Mouse (Mus musculus) hematopoietic stem cell, adult 5-6 weeks (primary cell): Measurements from ENCODE around the gene Hist2h2ab. TPM values are rescaled to one million over a fixed set of nuclear protein-coding genes. Genes with fewer than 3 reads are reported as not detected.
"Not testable (repeated sequence)": the region's sequence is repeated elsewhere in the genome, so short reads cannot be mapped to it uniquely, and the experiment has no call there.

ENCODE experiments used
- ATAC-seq, 2 experiments: fragments of 125-278 bp in 1 of 2; replicated peaks in 1 of 2; 2 replicates each; pipeline ENCODE4 v1.8.0; 2016 to 2017; ENCODE audit warnings: inconsistent platforms in 2 of 2, mild to moderate bottlenecking in 2 of 2, moderate number of reproducible peaks in 2 of 2, low read depth in 1 of 2, moderate TSS enrichment in 1 of 2; ENCODE audit not compliant: low FRiP score in 2 of 2, poor library complexity in 2 of 2, severe bottlenecking in 2 of 2, insufficient read depth in 1 of 2, low TSS enrichment in 1 of 2
- total RNA-seq: library from RNA; stranded (forward); fragments of 172-1452, 232-1000 nt; gene quantifications from 2 replicates; pipeline ENCODE4 v1.2.3, GENCODE M21; 2017

The Hist2h2ab gene
- total RNA-seq, 1 experiment from 2014 or later = 199 TPM

DNA sequence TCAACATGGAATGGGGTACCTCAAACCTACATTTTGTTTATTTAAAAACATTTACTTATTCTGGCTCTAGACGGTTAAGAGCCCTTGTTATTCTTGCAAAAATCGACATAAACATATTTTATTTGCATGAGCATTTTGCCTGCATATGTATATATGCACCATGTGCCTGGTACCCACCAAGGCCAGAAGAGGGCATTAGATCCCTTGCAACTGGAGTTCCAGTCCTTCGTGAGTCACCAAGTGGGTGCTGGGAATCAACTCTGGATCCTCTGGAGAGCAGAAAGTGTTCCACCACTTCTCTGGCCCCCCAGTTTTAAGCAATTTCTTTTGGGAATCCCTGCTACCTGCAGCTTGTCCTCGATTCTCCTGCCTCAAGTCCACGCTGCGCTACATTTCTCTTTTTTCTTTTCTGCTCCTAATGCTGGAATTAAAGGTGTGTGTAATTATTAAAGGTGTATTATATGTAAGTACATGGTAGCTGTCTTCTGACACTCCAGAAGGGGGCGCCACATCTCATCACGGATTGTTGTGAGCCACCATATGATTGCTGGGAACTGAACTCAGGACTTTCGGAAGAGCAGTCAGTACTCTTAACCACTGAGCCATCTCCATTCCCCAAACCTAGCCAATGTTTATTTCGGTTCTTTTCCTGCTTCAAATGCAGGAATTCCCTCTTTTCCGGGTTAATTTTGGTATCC, 23.9 kb upstream of the Hist2h2ab start:
- no peak for ATAC-seq

DNA sequence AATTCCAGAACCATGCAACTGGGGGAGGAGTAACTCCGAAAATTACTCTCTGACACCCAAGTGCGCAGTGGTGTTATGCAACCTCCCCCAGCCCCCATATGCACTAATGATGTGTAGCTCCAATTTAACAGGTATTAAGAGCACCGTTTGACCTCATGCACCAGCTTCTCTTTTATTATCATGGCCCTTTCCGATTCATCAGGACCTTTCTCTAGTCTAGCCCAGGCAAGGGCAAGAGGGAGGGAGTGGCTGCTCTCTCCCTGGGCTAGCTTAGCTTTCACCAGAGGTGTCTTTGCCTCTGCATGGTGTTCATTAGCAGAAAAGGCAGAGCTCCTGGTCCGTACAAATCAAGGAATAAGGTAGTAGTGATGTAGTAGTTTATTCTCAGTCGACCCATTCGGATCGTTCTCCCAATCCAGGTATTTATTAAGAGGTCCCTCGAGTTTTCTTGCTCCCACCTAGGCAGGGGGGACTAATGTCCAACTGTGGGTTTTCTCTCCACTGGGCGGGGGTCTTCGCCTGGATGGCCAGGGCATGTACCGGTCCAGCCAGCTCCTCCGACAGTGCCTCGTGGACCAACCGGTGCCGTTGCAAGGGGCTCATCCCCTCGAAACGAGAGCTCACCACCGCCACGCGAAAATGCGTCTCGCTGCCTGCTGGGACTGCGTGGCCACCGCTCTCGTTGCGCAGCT, 23.1 kb upstream of the Hist2h2ab start:
- ATAC-seq = no peak

DNA sequence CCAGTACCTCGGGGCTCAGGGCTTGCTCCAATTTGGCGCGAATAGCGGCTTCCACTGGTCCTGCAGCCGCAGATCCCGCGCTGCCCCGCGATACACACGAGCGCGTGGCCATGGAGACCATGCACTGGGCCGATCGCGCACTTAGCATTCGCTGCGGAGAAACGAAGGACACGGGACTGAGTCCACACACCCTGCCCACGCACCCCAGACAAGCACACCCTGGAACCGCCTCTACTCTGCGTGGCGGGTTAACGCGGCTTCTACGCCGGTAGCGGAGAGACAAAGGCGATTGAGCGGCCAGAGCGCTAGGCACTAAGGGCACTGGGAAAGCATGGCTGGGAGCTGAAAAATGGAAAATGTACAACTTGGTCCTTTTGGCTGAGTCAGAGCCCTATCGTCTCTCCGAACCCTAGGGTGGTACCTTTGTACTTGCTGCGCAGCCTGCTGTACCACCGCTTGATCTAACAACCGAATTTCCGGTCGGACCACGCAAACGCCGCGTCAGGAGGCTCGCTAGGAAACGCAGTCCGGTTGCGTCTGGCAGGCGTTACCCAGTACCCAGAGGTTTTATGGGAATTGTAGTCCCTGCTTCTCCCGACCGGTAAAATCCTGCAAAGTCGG, 22.4 kb upstream of the Hist2h2ab start:
- ATAC-seq = peak; percentile 80 to 86

DNA sequence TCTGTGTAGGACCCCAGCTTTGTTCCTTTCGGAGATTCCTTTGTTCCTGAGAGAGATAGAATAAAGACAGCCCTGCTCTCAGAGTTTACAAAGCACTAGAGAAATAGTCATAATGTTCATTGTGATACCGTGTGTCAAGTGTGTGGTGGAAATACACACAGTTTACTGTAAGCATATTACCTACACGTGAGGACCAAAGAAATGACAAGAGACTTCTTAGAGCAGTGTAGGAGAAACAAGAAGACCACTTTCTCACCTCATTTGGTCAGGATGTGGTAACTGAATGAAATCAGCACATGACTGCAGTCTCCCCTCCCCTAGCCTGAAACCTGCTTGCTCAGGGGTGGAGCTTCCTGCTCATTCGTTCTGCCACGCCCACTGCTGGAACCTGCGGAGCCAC, 21.5 kb upstream of the Hist2h2ab start:
- peak; percentile 50 to 66 for ATAC-seq

DNA sequence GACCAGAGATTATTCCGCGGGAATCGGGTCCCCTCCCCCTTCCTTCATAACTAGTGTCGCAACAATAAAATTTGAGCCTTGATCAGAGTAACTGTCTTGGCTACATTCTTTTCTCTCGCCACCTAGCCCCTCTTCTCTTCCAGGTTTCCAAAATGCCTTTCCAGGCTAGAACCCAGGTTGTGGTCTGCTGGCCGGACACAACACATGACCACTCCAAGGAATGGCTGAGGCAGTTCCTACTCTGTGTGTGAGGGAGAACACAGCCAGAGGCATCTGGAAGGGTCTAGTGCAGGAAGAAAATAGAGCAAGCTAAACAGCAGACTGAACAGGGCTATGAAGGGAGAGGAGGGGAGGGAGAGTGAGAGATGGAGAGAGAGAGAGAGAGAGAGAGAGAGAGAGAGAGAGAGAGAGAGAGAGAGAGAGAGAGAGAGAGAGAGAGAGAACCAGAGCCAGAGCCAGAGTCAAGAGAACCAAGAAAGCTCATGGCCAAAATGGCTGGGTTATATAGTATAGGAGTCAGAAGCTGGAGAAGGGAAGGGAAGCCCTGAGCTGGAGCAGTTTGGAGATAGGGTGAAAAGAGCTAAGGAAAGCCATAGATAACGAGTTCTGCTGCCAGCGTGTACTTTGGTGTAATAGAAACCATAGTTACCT, 20.9 kb upstream of the Hist2h2ab start:
- ATAC-seq = not testable (repeated sequence)

DNA sequence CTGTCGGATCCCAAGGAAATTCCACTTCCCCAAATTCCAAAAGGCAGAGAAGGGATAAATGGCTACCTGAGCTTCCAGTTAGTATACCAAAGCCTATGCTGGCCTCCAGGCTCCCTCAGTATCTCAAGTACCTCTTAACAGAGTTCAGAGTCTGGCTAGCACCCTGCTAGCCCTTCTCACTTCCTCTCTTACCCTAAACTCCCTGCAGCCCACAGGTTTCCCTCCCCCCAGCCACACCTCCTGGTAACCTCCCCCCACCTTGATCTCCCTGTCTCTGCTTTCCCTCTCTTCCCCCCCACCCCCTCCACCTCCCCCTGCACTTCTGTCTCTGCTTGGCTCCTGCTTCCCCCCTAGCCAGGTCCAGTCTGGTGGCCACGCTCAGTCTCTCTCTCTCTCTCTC, 19.9 kb upstream of the Hist2h2ab start:
- no peak for ATAC-seq

DNA sequence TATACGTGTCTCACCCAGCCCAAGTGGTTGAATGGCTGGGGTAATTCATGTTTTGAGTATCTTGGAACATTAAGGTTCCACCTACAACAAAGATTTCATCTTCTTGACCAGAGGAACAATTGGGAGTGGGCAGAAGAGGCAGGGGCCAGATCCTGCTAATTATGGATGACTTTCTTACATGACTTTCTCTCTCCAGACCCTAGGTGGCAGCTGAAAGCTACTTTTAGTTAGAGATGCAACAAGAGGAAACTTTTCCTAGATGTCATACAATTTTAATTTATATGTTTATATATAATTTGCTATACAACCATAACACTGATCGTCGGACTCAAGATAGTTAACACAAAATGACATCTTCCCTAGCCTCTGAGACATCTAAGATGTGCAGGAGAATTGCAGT, 11.8 kb upstream of the Hist2h2ab start:
- ATAC-seq = no peak

DNA sequence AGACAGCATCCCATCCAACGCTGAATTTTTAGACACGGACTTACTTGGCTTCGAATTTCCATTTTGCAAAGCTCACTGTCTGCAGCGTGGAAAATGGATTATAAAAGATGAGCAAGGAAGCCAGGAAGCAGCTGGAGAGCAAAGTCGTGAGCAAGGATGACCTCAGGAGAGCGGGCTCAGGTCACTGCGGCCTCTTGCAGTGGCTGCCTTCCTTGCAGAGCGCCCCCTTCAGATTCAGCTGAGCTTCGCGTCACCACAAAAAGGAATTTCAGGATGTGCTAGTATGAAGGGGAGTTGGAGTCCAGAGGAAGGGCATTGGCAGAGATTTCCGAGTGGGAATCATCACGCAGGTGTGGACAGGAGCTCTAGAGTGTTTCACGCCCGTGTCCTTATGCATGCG, 10.4 kb upstream of the Hist2h2ab start:
- ATAC-seq = no peak

DNA sequence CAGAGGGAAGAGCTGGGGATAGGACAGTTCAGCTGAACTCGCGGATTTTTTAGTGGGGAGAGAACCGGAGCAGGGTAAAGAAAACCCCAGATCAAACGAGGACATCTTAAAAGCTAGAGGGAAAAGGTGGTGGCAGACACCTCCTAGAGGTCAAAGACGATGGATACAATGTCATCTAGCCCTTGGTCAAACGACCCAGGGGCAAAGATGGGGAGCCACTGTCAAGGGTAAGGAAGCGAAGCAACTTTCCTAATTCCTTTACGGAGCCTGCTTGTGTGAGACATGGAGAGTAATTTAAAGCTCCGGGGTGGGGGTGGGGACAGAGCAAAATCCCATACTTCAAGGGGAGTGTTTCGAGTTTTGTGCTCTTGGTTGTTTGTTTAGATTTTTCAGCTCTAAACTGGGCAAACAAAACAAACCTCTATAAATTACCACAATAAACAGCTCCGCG, 449 bp upstream of the Hist2h2ab start:
- peak; percentile 2 to 19; a peak in 1 of 4 replicates for ATAC-seq

DNA sequence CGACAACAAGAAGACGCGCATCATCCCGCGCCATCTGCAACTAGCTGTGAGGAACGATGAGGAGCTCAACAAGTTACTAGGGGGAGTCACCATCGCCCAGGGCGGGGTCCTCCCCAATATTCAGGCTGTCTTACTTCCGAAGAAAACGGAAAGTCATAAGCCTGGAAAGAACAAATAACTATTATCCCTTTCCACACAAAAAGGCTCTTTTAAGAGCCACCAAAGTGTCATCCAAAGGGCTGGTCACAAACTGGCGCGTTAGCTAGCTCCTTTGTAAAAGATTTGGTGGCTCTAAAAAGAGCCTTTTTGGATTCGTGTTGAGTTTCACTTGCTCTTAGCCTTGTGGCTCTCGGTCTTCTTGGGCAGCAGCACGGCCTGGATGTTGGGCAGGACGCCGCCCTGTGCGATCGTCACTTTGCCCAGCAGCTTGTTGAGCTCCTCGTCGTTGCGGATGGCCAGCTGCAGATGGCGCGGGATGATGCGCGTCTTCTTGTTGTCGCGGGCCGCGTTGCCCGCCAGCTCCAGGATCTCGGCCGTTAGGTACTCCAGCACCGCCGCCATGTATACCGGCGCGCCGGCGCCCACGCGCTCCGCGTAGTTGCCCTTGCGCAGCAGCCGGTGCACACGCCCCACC, 583 bp downstream of the Hist2h2ab start:
- not testable (repeated sequence) for ATAC-seq

DNA sequence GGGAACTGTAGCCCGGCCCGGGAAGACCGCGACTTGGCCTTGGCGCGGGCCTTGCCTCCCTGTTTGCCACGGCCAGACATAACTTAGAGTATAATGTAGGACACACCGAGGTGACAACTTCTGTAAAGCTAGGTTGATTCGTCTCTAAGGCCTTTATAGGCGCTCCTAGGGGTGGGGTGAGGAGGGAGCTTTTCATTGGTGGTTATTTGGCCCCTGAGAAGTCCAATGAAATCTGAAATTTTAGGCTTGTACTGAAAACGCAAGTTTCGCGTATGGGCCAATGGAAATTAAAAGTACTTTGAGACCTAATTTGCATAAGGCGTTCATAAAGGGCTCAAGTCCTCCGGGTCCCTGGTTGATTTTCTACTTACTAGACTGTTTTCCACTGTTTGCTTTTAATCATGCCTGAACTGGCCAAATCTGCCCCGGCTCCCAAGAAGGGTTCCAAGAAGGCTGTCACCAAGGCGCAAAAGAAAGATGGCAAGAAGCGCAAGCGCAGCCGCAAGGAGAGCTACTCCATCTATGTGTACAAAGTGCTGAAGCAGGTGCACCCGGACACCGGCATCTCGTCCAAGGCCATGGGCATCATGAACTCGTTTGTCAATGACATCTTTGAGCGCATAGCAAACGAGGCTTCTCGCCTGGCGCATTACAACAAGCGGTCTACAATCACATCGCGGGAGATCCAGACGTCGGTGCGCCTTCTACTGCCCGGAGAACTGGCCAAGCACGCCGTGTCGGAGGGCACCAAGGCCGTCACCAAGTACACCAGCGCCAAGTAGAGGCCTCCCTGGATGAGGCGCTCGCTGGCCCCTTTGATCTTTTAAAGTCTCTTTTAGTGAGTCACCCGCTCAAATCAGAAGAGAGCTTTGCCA, 1.3 kb downstream of the Hist2h2ab start, which contains the start of the genes Hist2h2ac and Hist2h2be:
Gene Hist2h2ac, minus strand, starts transcription at position 116 of the 875 bp plus-strand sequence.
Gene Hist2h2be, plus strand, starts transcription at position 355 of the 875 bp plus-strand sequence.
- ATAC-seq = peak; percentile 78 to 88

DNA sequence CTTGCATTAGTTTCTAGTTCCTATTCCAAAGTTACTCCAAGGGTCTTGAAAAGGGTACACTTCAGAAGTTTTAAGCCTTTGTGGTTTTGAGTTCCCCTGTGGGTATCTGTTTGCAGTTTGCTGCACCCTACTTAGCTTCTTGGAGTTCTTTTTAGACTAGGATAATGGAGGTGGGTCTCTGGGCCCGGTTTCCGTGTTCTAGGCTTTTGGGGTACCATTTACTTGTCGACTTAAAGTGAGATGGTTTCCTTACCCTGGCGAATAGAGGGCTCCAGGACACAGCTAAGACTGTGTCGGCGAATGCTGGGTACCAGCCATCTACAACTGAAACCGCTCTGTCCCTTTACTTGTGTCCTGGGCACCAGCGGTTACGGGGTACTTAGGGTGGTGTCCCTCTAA, 2.0 kb downstream of the Hist2h2ab start:
- ATAC-seq = no peak

DNA sequence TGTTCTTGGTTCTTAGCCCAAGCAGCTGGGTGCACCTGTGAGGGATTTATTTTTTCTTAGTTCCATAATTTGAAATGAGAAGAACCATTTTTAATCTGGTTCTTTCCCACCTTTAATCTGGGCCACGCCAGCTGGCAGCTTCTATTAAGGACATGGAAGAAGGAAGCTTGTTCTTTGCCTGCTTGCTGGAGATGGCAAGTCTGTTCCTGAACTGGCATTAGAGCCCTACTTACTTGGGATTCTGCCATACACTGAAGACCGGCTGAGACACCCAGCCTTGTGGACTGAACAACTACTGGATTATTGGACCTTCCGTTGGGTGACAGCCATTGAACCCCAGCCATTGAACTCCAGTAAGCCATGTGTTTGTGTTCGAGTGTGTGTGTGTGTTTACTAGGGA, 3.1 kb downstream of the Hist2h2ab start:
- no peak for ATAC-seq

DNA sequence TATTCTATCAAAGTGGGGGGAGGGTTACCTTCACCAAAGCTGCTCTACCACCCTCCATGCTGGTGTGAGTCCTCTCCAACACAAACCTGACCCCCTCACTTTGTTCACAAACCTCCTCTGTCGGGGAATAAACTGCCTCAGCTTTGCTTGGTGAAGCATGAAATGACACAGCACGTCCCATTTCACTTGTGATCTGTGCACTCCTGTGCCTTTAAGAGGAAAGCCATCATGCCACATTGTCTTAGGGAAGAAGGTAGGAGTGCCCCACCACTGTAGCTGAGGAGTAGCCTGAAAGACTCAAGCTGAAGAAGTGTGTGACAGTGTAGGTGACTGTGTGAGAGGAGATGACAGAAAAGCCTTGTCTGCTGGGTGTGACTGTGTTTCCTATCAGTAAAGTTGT, 5.8 kb downstream of the Hist2h2ab start:
- no peak for ATAC-seq

DNA sequence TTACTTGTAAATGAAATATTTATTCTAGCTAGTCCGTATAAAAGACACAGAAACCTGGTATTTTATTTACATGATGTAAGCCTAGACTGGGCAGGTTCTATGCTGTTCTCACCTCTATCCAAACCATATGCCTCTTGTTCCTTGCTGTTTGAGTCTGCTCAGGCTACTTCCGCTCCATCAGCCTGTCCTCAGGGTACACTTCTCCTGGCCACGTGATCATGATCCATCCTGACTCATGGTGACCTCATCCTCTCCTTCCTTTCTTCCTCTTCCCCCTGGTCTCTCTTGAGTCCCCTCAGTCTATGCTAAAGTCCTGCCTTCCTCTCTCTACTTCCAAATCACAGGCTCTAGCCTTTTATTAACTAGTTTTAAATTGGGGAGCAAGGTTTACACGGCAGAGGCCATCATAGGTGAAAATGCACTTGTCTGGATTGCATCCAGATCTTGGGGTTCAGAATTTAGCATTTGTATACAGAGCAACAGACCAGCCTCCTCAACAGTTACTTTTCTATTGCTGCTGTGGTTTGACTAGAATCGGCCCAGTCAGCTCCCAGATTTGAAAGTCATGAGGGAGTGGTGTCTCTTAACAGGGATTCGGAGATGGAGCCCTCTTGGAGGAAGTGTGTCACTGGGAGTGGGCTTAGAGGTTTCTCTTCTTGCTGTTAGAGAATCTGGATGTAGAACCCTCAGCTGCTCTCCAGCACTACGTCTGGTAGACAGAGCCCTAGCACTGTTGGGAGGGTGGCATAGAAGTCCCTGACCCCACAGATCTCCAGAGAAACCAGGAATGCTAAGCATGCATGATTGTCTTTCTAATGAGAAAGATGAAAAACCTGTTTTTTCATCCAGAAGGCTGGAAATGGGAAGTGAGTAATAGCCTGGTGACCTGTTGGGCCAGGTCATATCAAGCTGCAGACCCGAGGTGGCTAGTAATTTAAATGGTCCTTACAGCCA, 7.3 kb downstream of the Hist2h2ab start:
- ATAC-seq = peak in 1 of 2 experiments; percentile 43; a peak in 1 of 4 replicates

DNA sequence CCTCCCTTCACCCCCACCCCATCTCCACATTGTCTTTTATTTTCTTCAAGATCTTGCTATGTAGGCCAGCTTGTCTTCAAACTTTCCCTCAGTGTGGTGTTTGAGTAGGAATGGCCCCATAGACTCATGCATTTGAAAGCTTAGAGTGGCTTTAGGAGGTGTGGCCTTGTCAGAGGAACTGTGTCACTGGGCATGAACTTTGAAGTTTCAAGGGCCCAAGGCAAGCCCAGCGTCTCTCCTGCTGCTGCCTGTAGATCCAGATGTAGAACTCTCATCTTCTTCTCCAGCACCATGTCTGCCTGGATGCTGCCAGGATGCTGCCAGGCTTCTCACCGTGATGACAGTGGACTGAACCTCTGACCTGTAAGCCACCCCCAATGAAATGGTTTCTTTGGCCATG, 9.2 kb downstream of the Hist2h2ab start:
- no peak for ATAC-seq
